Mouse (Mus musculus): ENCODE data around the gene Tnxb.

Tnxb gene

GRCm38 (mm10) chr17:34643944-34644343 lies 26.4 kb upstream of the Tnxb start:
- no peak for DNase-seq (ENCODE audit: low spot score)

GRCm38 (mm10) chr17:34644608-34645007 lies 25.7 kb upstream of the Tnxb start, which contains the start of gene Fkbpl:
Gene Fkbpl (plus strand): TSS chr17:34644764.
- peak; percentile 89 for DNase-seq (ENCODE audit: low spot score)

GRCm38 (mm10) chr17:34645256-34645829 lies 25.0 kb upstream of the Tnxb start:
- DNase-seq (ENCODE audit: low spot score) = no peak

GRCm38 (mm10) chr17:34645831-34646511 lies 24.4 kb upstream of the Tnxb start:
- DNase-seq (ENCODE audit: low spot score) = no peak

- DNase-seq (ENCODE audit: low spot score) = peak; percentile 91
Observed at GRCm38 (mm10) chr17:34646906-34647787, 23.2 kb upstream of the Tnxb start, which contains the start of gene Atf6b. Gene Atf6b (plus strand): TSS chr17:34647146.

GRCm38 (mm10) chr17:34648141-34648890 lies 22.0 kb upstream of the Tnxb start:
- no peak for DNase-seq (ENCODE audit: low spot score)

- no peak for DNase-seq (ENCODE audit: low spot score)
Observed at GRCm38 (mm10) chr17:34649106-34649864, 21.1 kb upstream of the Tnxb start.

- DNase-seq (ENCODE audit: low spot score) = no peak
Observed at GRCm38 (mm10) chr17:34650781-34651180, 19.6 kb upstream of the Tnxb start.

- DNase-seq (ENCODE audit: low spot score) = peak; percentile 62
Observed at GRCm38 (mm10) chr17:34651507-34652221, 18.7 kb upstream of the Tnxb start.

- DNase-seq (ENCODE audit: low spot score) = no peak
Observed at GRCm38 (mm10) chr17:34652546-34652945, 17.8 kb upstream of the Tnxb start.

GRCm38 (mm10) chr17:34652985-34653384 lies 17.4 kb upstream of the Tnxb start:
- no peak for DNase-seq (ENCODE audit: low spot score)

GRCm38 (mm10) chr17:34653746-34654285 lies 16.5 kb upstream of the Tnxb start:
- no peak for DNase-seq (ENCODE audit: low spot score)

- DNase-seq (ENCODE audit: low spot score) = no peak
Observed at GRCm38 (mm10) chr17:34654392-34654791, 15.9 kb upstream of the Tnxb start.

GRCm38 (mm10) chr17:34655160-34655559 lies 15.2 kb upstream of the Tnxb start:
- DNase-seq (ENCODE audit: low spot score) = peak; percentile 56

- DNase-seq (ENCODE audit: low spot score) = peak; percentile 76
Observed at GRCm38 (mm10) chr17:34655581-34655991, 14.7 kb upstream of the Tnxb start.

- DNase-seq (ENCODE audit: low spot score) = no peak
Observed at GRCm38 (mm10) chr17:34656666-34657065, 13.7 kb upstream of the Tnxb start.

GRCm38 (mm10) chr17:34657271-34657670 lies 13.1 kb upstream of the Tnxb start:
- DNase-seq (ENCODE audit: low spot score) = no peak

GRCm38 (mm10) chr17:34658145-34658544 lies 12.2 kb upstream of the Tnxb start:
- DNase-seq (ENCODE audit: low spot score) = no peak

- no peak for DNase-seq (ENCODE audit: low spot score)
Observed at GRCm38 (mm10) chr17:34658591-34658990, 11.7 kb upstream of the Tnxb start.

- no peak for DNase-seq (ENCODE audit: low spot score)
Observed at GRCm38 (mm10) chr17:34659181-34659896, 11.0 kb upstream of the Tnxb start.
